Mouse (Mus musculus) neural tube, postnatal 0 days (tissue): ENCODE measurements around the gene Tbc1d20. TPM values are rescaled to one million over a fixed set of nuclear protein-coding genes. Genes with fewer than 3 reads are reported as not detected.

Experiments
- polyA plus RNA-seq: library from polyadenylated mRNA; unstranded; fragments of >200 nt; fragmentation: Nextera tagmentation; extraction: Ambion mirVana; gene quantifications from 2 replicates; pipeline ENCODE4 v1.2.1, GENCODE M21; 2015

Tbc1d20 gene
- polyA plus RNA-seq, result 22.9 and 26.7 TPM in 2 replicates

DNA sequence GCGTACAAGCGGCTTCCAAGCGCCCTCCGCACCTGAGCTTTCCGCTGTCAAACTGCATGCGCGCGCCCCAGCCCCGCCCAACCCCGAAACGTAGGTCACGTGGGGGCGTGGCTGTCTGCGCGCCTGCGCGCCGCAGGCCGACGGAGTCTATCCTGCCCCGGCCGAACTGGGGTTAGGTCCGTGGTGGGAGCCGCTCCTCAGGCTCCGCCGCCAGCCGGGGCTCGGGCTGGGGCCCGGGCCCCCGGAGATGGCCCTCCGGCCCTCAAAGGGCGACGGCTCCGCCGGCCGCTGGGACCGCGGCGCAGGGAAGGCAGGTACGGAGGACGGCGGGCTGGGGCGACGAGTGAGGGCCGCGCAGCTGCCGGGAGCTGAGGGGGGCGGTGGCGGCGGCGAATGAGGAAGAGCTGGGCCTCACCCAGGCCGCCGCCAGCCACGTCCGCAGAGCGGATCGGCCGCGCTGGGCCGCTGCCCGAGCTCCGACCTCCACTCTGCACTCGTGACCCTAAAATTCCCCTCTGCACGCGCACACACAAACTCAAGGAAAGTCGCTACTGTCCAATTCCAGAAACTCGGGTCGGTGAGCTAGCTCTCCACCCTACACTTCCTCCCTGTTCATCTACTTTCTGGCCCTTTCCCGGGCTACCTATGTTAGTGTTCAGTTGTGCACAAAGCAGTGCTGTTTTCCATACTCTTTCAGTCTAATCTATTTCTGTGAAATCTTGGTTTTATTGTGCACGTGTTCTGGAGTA is at the start of gene Tbc1d20:
Tbc1d20 (plus strand) TSS at position 102 of the 749 bp plus-strand sequence.

GRCm38 (mm10) chr2:152332101-152332825 is 38.6 kb downstream of the Tbc1d20 start, which contains the start of gene Rbck1:
Rbck1 (minus strand) TSS chr2:152332653.

GRCm38 (mm10) chr2:152343329-152344213 is 49.9 kb downstream of the Tbc1d20 start, which contains the start of gene Trib3:
Trib3 (minus strand) TSS chr2:152344032.

Other genes starting within 250 kb of the Tbc1d20 start
- 2.9 and 3.3 TPM in 2 replicates for gene Scrt2, start 212.3 kb upstream of the Tbc1d20 start, polyA plus RNA-seq
- gene Srxn1, start 188.3 kb upstream of the Tbc1d20 start, polyA plus RNA-seq, result 34.3 and 34.4 TPM in 2 replicates
- gene Tcf15, start 150.3 kb upstream of the Tbc1d20 start, polyA plus RNA-seq, result 1.2 and 2.3 TPM in 2 replicates
- 116 and 117 TPM in 2 replicates for gene Csnk2a1, start 67.0 kb upstream of the Tbc1d20 start, polyA plus RNA-seq
- gene Rbck1, start 38.8 kb downstream of the Tbc1d20 start, polyA plus RNA-seq, result 68.0 and 87.5 TPM in 2 replicates
- gene Trib3, start 50.2 kb downstream of the Tbc1d20 start, polyA plus RNA-seq, result 2.4 and 2.8 TPM in 2 replicates
- gene Nrsn2, start 82.8 kb downstream of the Tbc1d20 start, polyA plus RNA-seq, result 97.7 and 99.5 TPM in 2 replicates
- gene Sox12, start 104.2 kb downstream of the Tbc1d20 start, polyA plus RNA-seq, result 9.8 and 10.3 TPM in 2 replicates
- 15.7 and 16.3 TPM in 2 replicates for gene Zcchc3, start 121.2 kb downstream of the Tbc1d20 start, polyA plus RNA-seq
- gene 6820408C15Rik, start 121.8 kb downstream of the Tbc1d20 start, polyA plus RNA-seq, result 3.1 and 3.2 TPM in 2 replicates
- not detected in 2 replicates for gene Defb23, start 170.8 kb downstream of the Tbc1d20 start, polyA plus RNA-seq
- gene Defb20, start 183.2 kb downstream of the Tbc1d20 start, polyA plus RNA-seq, result not detected in 2 replicates
- gene Defb22, start 196.3 kb downstream of the Tbc1d20 start, polyA plus RNA-seq, result not detected in 2 replicates
- not detected in 2 replicates for gene Defb26, start 217.9 kb downstream of the Tbc1d20 start, polyA plus RNA-seq
- gene Defb28, start 224.4 kb downstream of the Tbc1d20 start, polyA plus RNA-seq, result not detected in 2 replicates
- not detected in 2 replicates for gene Defb29, start 246.3 kb downstream of the Tbc1d20 start, polyA plus RNA-seq